Mouse (Mus musculus): ENCODE results near the gene Lrriq1.

Lrriq1 gene

GRCm38 (mm10) chr10:103235707-103236459 lies at the start of gene Lrriq1:
Gene Lrriq1, minus strand, starts transcription at chr10:103236322.
- peak; percentile 78 to 82 for DNase-seq

GRCm38 (mm10) chr10:103253842-103254803 lies 18.0 kb upstream of the Lrriq1 start:
- DNase-seq, result peak; percentile 5 to 30

- DNase-seq, result no peak
These were observed 294 bp upstream of the Lrriq1 start for GRCm38 (mm10) chr10:103236460-103236772.

GRCm38 (mm10) chr10:103226646-103227045 lies 9.5 kb downstream of the Lrriq1 start:
- DNase-seq, result no peak

DNA sequence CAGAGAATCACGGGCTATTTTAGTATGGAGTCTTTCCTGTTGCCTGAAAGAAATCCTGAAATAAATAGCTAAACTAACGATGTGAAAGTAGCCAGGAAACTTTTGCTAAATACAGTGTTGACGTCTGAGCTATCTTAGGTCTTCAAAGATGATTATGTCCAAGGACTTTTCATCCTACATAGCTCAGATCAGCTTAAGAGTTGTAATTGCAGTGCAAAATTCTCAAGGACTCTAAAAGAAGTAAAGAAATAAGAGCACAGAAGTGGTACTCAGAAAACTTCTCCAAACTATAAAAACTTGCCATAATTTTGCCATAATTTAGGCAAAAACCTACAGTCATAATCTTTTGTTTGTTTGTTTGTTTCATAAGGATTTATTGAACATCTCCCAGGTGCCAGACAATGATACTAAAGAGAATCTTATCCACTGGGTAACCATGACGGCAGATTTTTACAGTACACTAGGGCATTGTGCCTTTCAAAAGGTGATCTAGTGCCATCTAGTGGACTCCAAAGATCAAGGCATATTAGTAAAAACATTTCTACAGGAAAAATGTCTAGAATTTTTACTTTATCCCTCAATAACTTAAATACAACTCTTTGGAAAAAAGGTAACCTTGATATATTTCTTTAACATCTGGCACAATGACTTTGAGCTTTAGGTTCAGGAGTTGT lies 41.3 kb downstream of the Lrriq1 start:
- DNase-seq, result peak; percentile 3 to 17

DNA sequence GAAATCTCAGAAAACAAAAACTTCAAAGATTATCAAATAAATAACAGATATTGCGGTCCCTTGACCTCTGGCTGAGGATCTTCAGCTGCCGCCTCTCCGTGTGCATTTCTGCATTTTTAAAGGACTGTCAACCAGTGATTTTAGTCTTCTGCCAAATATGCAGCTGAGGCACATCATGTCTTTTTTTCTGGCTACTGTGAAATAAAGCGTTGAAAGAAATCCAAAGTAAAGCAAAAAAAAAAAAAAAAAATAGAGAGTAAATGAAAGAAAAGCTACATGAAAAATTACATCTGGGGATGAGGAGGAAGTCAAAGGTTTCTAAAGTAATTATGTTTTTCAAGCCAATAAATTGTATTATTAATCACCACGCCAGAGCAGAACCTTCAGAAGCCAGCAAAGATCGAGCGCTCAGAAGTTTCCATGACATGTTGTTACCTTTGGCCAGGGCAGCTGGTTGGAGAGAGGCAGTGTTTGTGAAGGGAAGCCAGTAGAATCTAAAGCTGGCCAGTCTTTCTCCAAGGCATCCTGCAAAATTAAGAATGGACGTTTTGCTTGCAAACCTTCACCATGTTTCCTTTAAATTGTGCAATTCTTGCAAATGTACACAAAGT lies 90.2 kb downstream of the Lrriq1 start:
- DNase-seq, result peak; percentile 4 to 5

DNA sequence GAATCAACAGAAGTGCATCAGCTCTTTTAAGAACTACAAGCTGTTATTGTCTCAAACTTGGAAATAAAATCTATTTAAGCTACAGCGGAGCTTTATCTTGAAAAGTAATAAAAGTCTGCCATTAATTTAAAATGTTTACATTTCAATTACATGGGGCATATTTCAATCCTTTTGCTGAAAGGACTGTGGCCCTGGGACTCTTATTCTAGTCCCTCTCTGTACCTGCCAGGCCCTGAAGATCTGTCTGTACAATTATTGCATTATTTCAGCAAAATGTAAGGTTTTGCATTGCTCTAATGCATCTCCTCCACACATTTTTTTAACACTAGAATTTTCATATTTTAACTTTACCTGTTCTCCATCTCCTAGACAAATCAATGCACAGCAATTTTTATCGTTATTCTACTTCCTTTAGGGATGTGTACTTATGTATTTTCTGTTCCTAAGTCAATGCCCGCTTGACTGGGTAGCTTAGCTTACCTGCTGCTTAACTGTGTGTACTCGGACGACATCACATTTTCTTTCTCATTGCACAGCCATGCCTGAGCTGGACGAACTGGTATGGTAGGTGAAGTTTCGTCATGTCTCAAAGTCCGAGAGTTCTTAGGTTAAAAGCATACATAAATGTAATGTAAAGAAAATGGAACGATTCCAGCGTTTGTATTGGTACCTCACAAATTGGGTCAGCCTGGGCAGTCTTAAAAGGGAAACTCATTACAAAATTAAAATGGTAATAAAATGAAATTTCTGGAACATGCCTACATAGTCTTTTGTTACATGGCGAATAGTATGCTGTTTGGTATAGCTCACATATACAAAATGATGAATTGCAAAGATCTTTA lies 91.0 kb downstream of the Lrriq1 start:
- no peak for DNase-seq

GRCm38 (mm10) chr10:103142526-103142925 lies 93.6 kb downstream of the Lrriq1 start:
- DNase-seq, result no peak

- peak; percentile 13 to 28 for DNase-seq
These were observed 94.6 kb downstream of the Lrriq1 start for GRCm38 (mm10) chr10:103141532-103141931.

- DNase-seq, result no peak
These were observed 95.5 kb downstream of the Lrriq1 start for GRCm38 (mm10) chr10:103140609-103141008.

- no peak for DNase-seq
These were observed 121.5 kb downstream of the Lrriq1 start for GRCm38 (mm10) chr10:103114629-103115028.

DNA sequence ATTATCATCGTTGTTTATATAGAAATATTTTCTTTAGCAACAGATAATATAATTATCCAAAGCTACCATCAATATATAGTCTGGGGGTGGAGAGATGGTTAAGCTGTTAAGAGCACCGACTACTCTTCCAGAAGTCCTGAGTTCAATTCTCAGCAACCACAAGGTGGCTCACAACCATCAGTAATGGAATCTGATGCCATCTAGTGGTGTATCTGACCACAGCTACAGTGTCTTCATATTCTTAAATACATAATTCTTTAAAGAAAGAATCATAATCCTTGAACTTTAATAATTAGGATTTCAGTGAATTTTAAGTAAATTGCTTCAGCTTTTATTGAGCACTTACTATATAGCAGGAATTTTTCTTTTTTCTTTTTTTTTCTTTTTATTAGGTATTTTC lies 128.0 kb downstream of the Lrriq1 start:
- DNase-seq, result no peak

DNA sequence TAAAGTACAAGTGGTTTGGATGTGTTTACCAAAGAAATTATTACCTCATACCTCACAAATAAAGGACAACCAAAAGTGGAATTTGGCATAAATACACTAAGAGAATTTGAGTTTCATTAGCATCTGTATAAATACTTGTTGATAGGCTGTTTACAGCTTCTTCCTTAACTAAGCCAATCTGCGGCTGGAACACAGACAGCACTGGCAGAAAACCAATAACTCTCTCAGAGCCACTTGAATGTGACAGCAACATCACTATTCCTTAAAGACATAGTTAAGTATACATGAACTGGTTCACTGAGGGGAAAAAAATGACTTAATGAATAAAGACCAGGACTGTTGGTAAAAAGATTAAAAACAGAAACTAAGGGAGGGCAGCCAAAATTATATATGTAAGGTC lies 150.0 kb downstream of the Lrriq1 start:
- no peak for DNase-seq

- no peak for DNase-seq
These were observed 186.5 kb downstream of the Lrriq1 start for GRCm38 (mm10) chr10:103049593-103049992.

DNA sequence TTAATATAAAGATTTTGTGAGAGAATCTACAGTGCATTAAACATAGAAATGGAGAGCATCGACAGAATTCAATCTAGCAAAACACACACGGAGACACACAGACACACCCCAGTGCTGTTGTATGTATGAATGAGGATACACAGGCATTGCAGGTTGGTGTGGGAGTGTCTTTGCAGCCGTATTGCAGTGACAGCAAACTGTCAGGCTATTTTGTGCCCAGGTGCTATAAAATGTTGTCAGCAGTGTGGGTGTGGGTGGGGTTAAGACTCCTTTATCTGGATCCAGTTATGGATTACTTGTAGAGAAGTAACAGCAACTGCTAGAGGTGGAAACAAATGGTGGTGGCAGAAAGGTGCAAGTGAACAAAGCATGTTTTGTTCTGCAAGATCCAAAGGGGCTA lies 189.5 kb downstream of the Lrriq1 start:
- DNase-seq, result no peak

DNA sequence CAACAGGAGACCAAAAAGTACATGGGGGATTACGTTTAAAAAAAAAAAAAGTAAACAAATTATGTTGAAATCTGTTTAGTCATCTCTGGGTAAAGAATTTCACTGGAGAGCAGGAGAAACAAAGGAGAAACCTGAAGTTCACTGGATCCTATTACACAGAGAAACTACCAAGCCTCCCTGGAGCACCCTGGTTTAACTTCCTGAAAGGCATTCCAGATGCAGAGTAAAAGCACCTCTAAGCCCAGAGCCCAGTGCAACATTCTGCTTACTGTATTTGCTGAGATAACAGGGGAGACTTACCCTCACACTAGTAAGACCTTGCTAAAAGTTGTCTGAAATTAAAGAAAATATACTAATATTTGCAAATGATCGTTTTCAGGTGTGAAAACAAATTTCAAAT lies 191.1 kb downstream of the Lrriq1 start:
- DNase-seq, result no peak

- no peak for DNase-seq
These were observed 201.0 kb downstream of the Lrriq1 start for GRCm38 (mm10) chr10:103035002-103035640.

GRCm38 (mm10) chr10:103030931-103031330 lies 205.2 kb downstream of the Lrriq1 start:
- no peak for DNase-seq

DNA sequence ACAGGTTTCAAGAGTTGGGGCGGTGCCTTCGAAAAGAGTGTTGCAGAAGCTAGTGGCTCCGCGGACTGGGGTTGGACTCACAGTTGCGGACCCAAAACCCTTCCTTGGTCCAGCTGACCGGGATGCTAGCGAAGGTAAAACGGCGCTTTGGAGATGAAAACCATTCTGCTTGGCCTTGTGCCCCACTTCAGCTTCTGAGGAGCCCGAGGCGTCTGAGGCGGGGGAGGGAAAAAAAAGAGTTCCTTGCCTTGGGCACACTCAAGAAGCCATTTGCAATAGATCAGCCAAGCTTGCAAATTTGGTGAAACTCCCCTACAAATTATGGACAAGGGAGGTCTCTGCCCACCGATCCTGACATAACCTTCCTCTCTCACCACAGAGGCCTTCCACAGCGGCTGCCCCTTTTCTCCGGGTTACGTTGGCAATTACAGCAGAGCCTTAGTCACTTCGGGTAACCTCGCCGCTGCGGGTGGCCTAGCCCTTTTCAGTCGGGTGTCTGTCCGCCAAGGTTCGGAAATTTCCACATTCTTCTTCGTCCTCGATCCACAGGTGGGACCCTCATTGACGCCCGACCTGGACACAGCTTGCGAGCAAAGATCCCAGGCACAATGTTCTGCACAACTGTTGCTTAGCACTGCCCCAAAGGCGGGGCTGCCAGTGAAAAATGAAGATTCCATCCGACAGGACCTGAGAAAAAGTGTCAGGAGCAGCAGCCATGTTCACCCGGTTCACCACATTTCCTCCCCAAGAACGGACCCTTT lies 206.2 kb downstream of the Lrriq1 start, which contains the start of gene Alx1:
TSS of gene Alx1 (minus strand) at position 486 of the 761 bp plus-strand sequence.
- peak in 1 of 2 experiments; percentile 12 for DNase-seq

GRCm38 (mm10) chr10:103029132-103029729 lies 206.9 kb downstream of the Lrriq1 start:
- no peak for DNase-seq

Measured in kidney, postnatal 36 days (tissue).